Mouse (Mus musculus) small intestine, adult 2 months (tissue): ENCODE measurements around the gene Cngb1.

ENCODE experiments used
- CTCF ChIP-seq: fragments of 200-500 bp; IDR thresholded peaks from 2 replicates; pipeline ENCODE4 v1.5.1; 2012; ENCODE audit warnings: low read depth, mild to moderate bottlenecking, control low read depth, inconsistent platforms, low read length, moderate library complexity, mixed read lengths; ENCODE audit not compliant: insufficient replicate concordance, insufficient read length; ENCODE audit errors: extremely low read depth
- POLR2A ChIP-seq: fragments of 200-500 bp; IDR thresholded peaks from 2 replicates; pipeline ENCODE4 v1.6.1; 2012; ENCODE audit warnings: low read depth, mild to moderate bottlenecking, control low read depth, inconsistent platforms, low read length, moderate library complexity

DNA sequence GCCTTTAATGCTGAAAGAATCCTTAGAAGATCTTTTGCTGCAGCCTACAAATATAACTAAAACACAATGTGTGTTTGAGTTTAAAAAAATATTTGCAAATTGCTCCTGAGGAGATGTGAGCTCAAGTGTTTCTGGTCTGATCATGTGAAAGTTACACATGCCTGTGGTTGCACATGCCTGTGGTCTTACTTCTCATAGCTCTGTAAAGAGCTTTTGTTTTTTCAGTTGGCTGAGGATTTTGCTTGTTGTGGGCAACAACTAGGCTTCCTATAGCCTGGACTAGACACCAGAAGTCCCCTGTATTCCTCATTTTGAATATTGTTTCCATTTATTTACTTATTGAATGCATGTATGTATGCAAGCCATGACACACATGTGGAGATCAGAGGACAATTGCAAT is 30.0 kb upstream of the Cngb1 start:
- TF ChIP-seq CTCF, result no peak
- no peak for TF ChIP-seq POLR2A
